14 mouse cellular contexts compared by ENCODE assay signal in the genomic region with DNA sequence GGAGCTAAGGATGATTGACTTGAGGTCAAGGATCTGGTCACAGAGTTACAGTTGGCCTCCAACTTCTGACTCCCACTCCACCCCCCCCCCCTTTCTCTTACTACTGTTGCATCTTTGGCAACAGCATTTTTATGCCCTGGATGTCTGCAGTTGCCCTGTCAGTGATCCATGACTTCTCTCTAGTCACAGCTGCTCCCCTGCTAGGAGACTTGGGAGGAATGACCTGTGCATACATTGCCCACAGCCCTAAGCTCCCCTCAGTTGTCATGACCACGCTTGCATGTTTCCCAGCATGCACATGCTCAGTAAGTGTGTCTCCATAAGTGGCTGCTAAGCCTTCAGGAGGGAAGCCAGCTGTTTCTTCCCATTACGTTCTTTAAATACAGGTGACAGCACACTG.
DNase-seq lines count a peak whose midpoint lies in the region; ATAC-seq and TF ChIP-seq lines count a peak whose summit lies in the region.
"Had no signal": no experiment of that assay in that cellular context is flagged by ENCODE, and none has a peak within 500 bp of the region (broad histone marks: within the 10 kb centered on the region; RNA-seq: fewer than 3 reads in every experiment).

No protein-coding gene starts in this region.

- H3K27ac ChIP-seq in lung, embryonic 14.5 days (ENCODE audit: low read depth): no peak overlapping the region
- no peak overlapping the region for H3K27ac ChIP-seq in hindbrain, postnatal 0 days
- H3K27ac ChIP-seq in midbrain, embryonic 14.5 days (replicated peaks; ENCODE audit: low read depth, low read length): no peak overlapping the region
- H3K27ac ChIP-seq: heart, adult 2 months; liver, embryonic 15.5 days had no signal

- H3K4me1 ChIP-seq in lung, embryonic 14.5 days (ENCODE audit: insufficient read depth): no peaks in the 10 kb centered on the region
- H3K4me1 ChIP-seq in hindbrain, postnatal 0 days (ENCODE audit: insufficient read depth, low read length): 0 out of 2 replicates have a peak, but pooled peaks cover 3% of the 10 kb centered on the region
- H3K4me1 ChIP-seq in midbrain, embryonic 14.5 days (ENCODE audit: control insufficient read depth, insufficient read depth, low read length): peaks cover 9% of the 10 kb centered on the region; the same call in 1 of the 2 replicates
- H3K4me1 ChIP-seq in lung, adult 2 months (ENCODE audit: control insufficient read depth, insufficient read depth, low read length): no peaks in the 10 kb centered on the region
- H3K4me1 ChIP-seq: liver, embryonic 15.5 days; megakaryocyte, embryonic 14.5 days had no signal

- no peaks in the 10 kb centered on the region for H3K27me3 ChIP-seq in lung, embryonic 14.5 days (ENCODE audit: insufficient read depth, low read length)
- no peaks in the 10 kb centered on the region for H3K27me3 ChIP-seq in hindbrain, postnatal 0 days (ENCODE audit: insufficient read depth, low read length)
- H3K27me3 ChIP-seq in midbrain, embryonic 14.5 days (ENCODE audit: control insufficient read depth, insufficient read depth, low read length): no peaks in the 10 kb centered on the region
- H3K27me3 ChIP-seq: CH12.LX; liver, embryonic 15.5 days; megakaryocyte, embryonic 14.5 days had no signal

- H3K9ac ChIP-seq in lung, embryonic 14.5 days: no peak overlapping the region
- H3K9ac ChIP-seq in hindbrain, postnatal 0 days (replicated peaks; ENCODE audit: low read length): no peak overlapping the region
- H3K9ac ChIP-seq in midbrain, embryonic 14.5 days (replicated peaks; ENCODE audit: low read length): no peak overlapping the region
- H3K9ac ChIP-seq: liver, embryonic 15.5 days had no signal

- H3K4me3 ChIP-seq in lung, embryonic 14.5 days (ENCODE audit: low read depth, low read length): no peak overlapping the region
- no peak overlapping the region for H3K4me3 ChIP-seq in hindbrain, postnatal 0 days (ENCODE audit: low read length)
- H3K4me3 ChIP-seq in midbrain, embryonic 14.5 days (replicated peaks; ENCODE audit: low read depth, low read length): no peak overlapping the region
- H3K4me3 ChIP-seq in lung, adult 2 months (replicated peaks; ENCODE audit: extremely low read depth, low read depth, low read length): no peak overlapping the region
- H3K4me3 ChIP-seq: erythroblast, embryonic 14.5 days; heart, adult 2 months; liver, embryonic 15.5 days; megakaryocyte, embryonic 14.5 days had no signal

- no peaks in the 10 kb centered on the region for H3K9me3 ChIP-seq in lung, embryonic 14.5 days (ENCODE audit: low read depth, low read length)
- no peaks in the 10 kb centered on the region for H3K9me3 ChIP-seq in hindbrain, postnatal 0 days (ENCODE audit: low read length)
- no peaks in the 10 kb centered on the region for H3K9me3 ChIP-seq in midbrain, embryonic 14.5 days (ENCODE audit: control insufficient read depth, low read length)
- H3K9me3 ChIP-seq: liver, embryonic 15.5 days had no signal

- no peak overlapping the region for H3K4me2 ChIP-seq in lung, embryonic 14.5 days
- no peak overlapping the region for H3K4me2 ChIP-seq in hindbrain, postnatal 0 days (ENCODE audit: low read depth, low read length)
- H3K4me2 ChIP-seq in midbrain, embryonic 14.5 days (ENCODE audit: low read length): no peak overlapping the region
- H3K4me2 ChIP-seq: liver, embryonic 15.5 days had no signal

- ATAC-seq in lung, embryonic 14.5 days (ENCODE audit: insufficient read depth): peak; percentile 56; the same call in 1 of the 2 replicates
- 0 out of 2 replicates have a peak, but pooled peaks have one; percentile 55 for ATAC-seq in hindbrain, postnatal 0 days
- no peak for ATAC-seq in midbrain, embryonic 14.5 days (ENCODE audit: low FRiP score, low TSS enrichment)

- WGBS in lung, embryonic 14.5 days: 29% methylated on average over 2 of the region's 2 CpGs
- WGBS in hindbrain, postnatal 0 days: 28% methylated on average over 2 of the region's 2 CpGs
- 45% methylated on average over 2 of the region's 2 CpGs for WGBS in midbrain, embryonic 14.5 days
- 45% methylated on average over 2 of the region's 2 CpGs for WGBS in lung, adult 2 months

- TF ChIP-seq CTCF in lung, embryonic 14.5 days (IDR thresholded peaks at IDR 0.05; ENCODE audit: low read depth): no peak
- TF ChIP-seq CTCF in hindbrain, postnatal 0 days (IDR thresholded peaks at IDR 0.05; ENCODE audit: low read depth): no peak
- TF ChIP-seq CTCF in lung, adult 2 months (IDR thresholded peaks at IDR 0.05; ENCODE audit: insufficient read depth, low read length): no peak

- no peak for DNase-seq in lung, embryonic 14.5 days
- DNase-seq in lung, postnatal 4 days: no peak
- peak; percentile 23 for DNase-seq in embryo, embryonic 9.5 days (ENCODE audit: extremely low spot score)
- peak; percentile 36 for DNase-seq in hindbrain, postnatal 0 days (ENCODE audit: low spot score)
- DNase-seq in midbrain, embryonic 14.5 days: peak; percentile 37
- no peak for DNase-seq in lung, adult 2 months
- DNase-seq in right cerebral cortex, postnatal 14 days: no peak
- no peak for DNase-seq in thymus, postnatal 10 days (ENCODE audit: low spot score in 2 of 2)
- DNase-seq: adrenal gland, postnatal 10 days; heart, adult 2 months had no signal

- TF ChIP-seq POLR2A in lung, adult 2 months (IDR thresholded peaks at IDR 0.05; ENCODE audit: borderline replicate concordance, extremely low read depth, low read depth, low read length): no peak

- no peaks in the 10 kb centered on the region for H3K36me3 ChIP-seq in lung, embryonic 14.5 days (ENCODE audit: insufficient read depth)
- no peaks in the 10 kb centered on the region for H3K36me3 ChIP-seq in hindbrain, postnatal 0 days (ENCODE audit: insufficient read depth, low read length)
- no peaks in the 10 kb centered on the region for H3K36me3 ChIP-seq in midbrain, embryonic 14.5 days (ENCODE audit: control insufficient read depth, insufficient read depth, low read length)
- H3K36me3 ChIP-seq: liver, embryonic 15.5 days had no signal

Comparison
In these comparisons a context has a peak if more than half of its experiments do, and no peak if none do; other contexts are left out.
1. DNase-seq: peak in embryo, embryonic 9.5 days (single experiment), hindbrain, postnatal 0 days (single experiment) and midbrain, embryonic 14.5 days (single experiment); none in lung, embryonic 14.5 days (single experiment), lung, postnatal 4 days (0 of 2), lung, adult 2 months (single experiment), right cerebral cortex, postnatal 14 days (single experiment) and thymus, postnatal 10 days (0 of 2).